Mouse (Mus musculus) urinary bladder, postnatal 4 days (tissue): ENCODE data around the gene Cbr1.

ENCODE experiments used
- DNase-seq, 2 experiments: peaks; one replicate each; pipeline ENCODE4 v3.0.0; 2021 to 2022; ENCODE audit warnings: low spot score in 2 of 2

Cbr1 gene

GRCm38 (mm10) chr16:93605553-93605952 is at the start of gene Cbr1:
Cbr1 (plus strand) TSS chr16:93605853.
- no peak for DNase-seq

GRCm38 (mm10) chr16:93557646-93558045 is 48.0 kb upstream of the Cbr1 start:
- DNase-seq: no peak

GRCm38 (mm10) chr16:93558499-93558898 is 47.2 kb upstream of the Cbr1 start:
- no peak for DNase-seq

GRCm38 (mm10) chr16:93572383-93572782 is 33.3 kb upstream of the Cbr1 start:
- no peak for DNase-seq

GRCm38 (mm10) chr16:93573434-93573833 is 32.2 kb upstream of the Cbr1 start:
- no peak for DNase-seq

- DNase-seq: no peak
Observed at GRCm38 (mm10) chr16:93574521-93575191, 31.0 kb upstream of the Cbr1 start.

- DNase-seq: no peak
Observed at GRCm38 (mm10) chr16:93575574-93575973, 30.1 kb upstream of the Cbr1 start.

GRCm38 (mm10) chr16:93576412-93577082 is 29.1 kb upstream of the Cbr1 start:
- DNase-seq: peak; percentile 64 to 88

GRCm38 (mm10) chr16:93578346-93579005 is 27.2 kb upstream of the Cbr1 start:
- no peak for DNase-seq

- no peak for DNase-seq
Observed at GRCm38 (mm10) chr16:93581125-93581524, 24.5 kb upstream of the Cbr1 start.

- no peak for DNase-seq
Observed at GRCm38 (mm10) chr16:93584976-93585702, 20.5 kb upstream of the Cbr1 start.

GRCm38 (mm10) chr16:93585703-93586205 is 19.9 kb upstream of the Cbr1 start:
- no peak for DNase-seq

GRCm38 (mm10) chr16:93586382-93586781 is 19.3 kb upstream of the Cbr1 start:
- no peak for DNase-seq

- no peak for DNase-seq
Observed at GRCm38 (mm10) chr16:93588281-93588680, 17.4 kb upstream of the Cbr1 start.

GRCm38 (mm10) chr16:93590915-93591314 is 14.7 kb upstream of the Cbr1 start:
- no peak for DNase-seq

GRCm38 (mm10) chr16:93591450-93592430 is 13.9 kb upstream of the Cbr1 start:
- DNase-seq: no peak

- no peak for DNase-seq
Observed at GRCm38 (mm10) chr16:93592711-93593110, 12.9 kb upstream of the Cbr1 start.

- no peak for DNase-seq
Observed at GRCm38 (mm10) chr16:93593406-93593805, 12.2 kb upstream of the Cbr1 start.

GRCm38 (mm10) chr16:93594448-93594847 is 11.2 kb upstream of the Cbr1 start:
- DNase-seq: no peak

GRCm38 (mm10) chr16:93595766-93596165 is 9.9 kb upstream of the Cbr1 start:
- DNase-seq: no peak

GRCm38 (mm10) chr16:93596807-93597206 is 8.8 kb upstream of the Cbr1 start:
- no peak for DNase-seq
